Mouse (Mus musculus): ENCODE measurements around the gene Pde1b. TPM values are rescaled to one million over a fixed set of nuclear protein-coding genes. Genes with fewer than 3 reads are reported as not detected.

The Pde1b gene
- total RNA-seq, 1 experiment = 12.0 TPM

- H3K36me3 ChIP-seq (ENCODE audit: control insufficient read depth, insufficient read depth, low read length, poor library complexity, severe bottlenecking) = peaks cover 2% of the 10 kb centered on the region; the same call in 1 of the 2 replicates
- peak overlapping the region; percentile 96 for H3K27ac ChIP-seq (ENCODE audit: insufficient read depth, low read depth, low read length, poor library complexity, severe bottlenecking)
- no peak for DNase-seq (ENCODE audit: low read depth, low spot score)
- H3K4me3 ChIP-seq (ENCODE audit: insufficient read depth in 1 of 2, low read depth in 1 of 2, low read length in 2 of 2, poor library complexity in 1 of 2, severe bottlenecking in 1 of 2) = peak overlapping the region in 1 of 2 experiments; percentile 4; a peak in 2 of 4 replicates
- H3K9ac ChIP-seq (ENCODE audit: insufficient read depth, low read depth, low read length, poor library complexity, severe bottlenecking) = peak overlapping the region; percentile 20; the same call in 1 of the 2 replicates
- H3K9me3 ChIP-seq (ENCODE audit: control insufficient read depth, insufficient read depth, low read depth, low read length) = no peaks in the 10 kb centered on the region
- in situ Hi-C loops (cut with MboI; ENCODE audit: low sequenced_read_pairs in 2 of 2, unreplicated experiment in 2 of 2) = no loop called here
- TF ChIP-seq ZNF384 (IDR thresholded peaks at IDR 0.05; ENCODE audit: low read depth, low read length) = no peak
- H3K4me1 ChIP-seq (ENCODE audit: control insufficient read depth in 2 of 2, insufficient read depth in 2 of 2, low read length in 2 of 2, poor library complexity in 1 of 2) = peaks cover 17 to 37% of the 10 kb centered on the region in 2 experiments; a peak in 3 of 4 replicates
Measured at GRCm38 (mm10) chr15:103518600-103519385, 16.0 kb downstream of the Pde1b start.

- in situ Hi-C loops (cut with MboI; ENCODE audit: low sequenced_read_pairs in 2 of 2, unreplicated experiment in 2 of 2) = no loop called here
- H3K27ac ChIP-seq (ENCODE audit: insufficient read depth, low read depth, low read length, poor library complexity, severe bottlenecking) = peak overlapping the region; percentile 96
- peaks cover 17 to 38% of the 10 kb centered on the region in 2 experiments; a peak in 3 of 4 replicates for H3K4me1 ChIP-seq (ENCODE audit: control insufficient read depth in 2 of 2, insufficient read depth in 2 of 2, low read length in 2 of 2, poor library complexity in 1 of 2)
- peak; percentile 70 for DNase-seq (ENCODE audit: low read depth, low spot score)
- peaks cover 7% of the 10 kb centered on the region; the same call in 1 of the 2 replicates for H3K36me3 ChIP-seq (ENCODE audit: control insufficient read depth, insufficient read depth, low read length, poor library complexity, severe bottlenecking)
- TF ChIP-seq HCFC1 (IDR thresholded peaks at IDR 0.05; ENCODE audit: borderline replicate concordance, insufficient read depth, low read length) (no peak), ZC3H11A (IDR thresholded peaks at IDR 0.05; ENCODE audit: borderline replicate concordance, low read depth, low read length) (no peak), MAFK (IDR thresholded peaks at IDR 0.05; ENCODE audit: insufficient read depth, low read depth, low read length) (0 out of 2 replicates have a peak, but pooled peaks have one; percentile 24)
- H3K9me3 ChIP-seq (ENCODE audit: control insufficient read depth, insufficient read depth, low read depth, low read length) = no peaks in the 10 kb centered on the region
- H3K4me3 ChIP-seq (ENCODE audit: insufficient read depth in 1 of 2, low read depth in 1 of 2, low read length in 2 of 2, poor library complexity in 1 of 2, severe bottlenecking in 1 of 2) = no peak overlapping the region
- 0 out of 2 replicates have a peak overlapping the region, but pooled peaks have one; percentile 10 for H3K9ac ChIP-seq (ENCODE audit: insufficient read depth, low read depth, low read length, poor library complexity, severe bottlenecking)
Measured at GRCm38 (mm10) chr15:103519386-103520378, 16.8 kb downstream of the Pde1b start.

- H3K27ac ChIP-seq (ENCODE audit: insufficient read depth, low read depth, low read length, poor library complexity, severe bottlenecking) = peak overlapping the region; percentile 65; the same call in 1 of the 2 replicates
- TF ChIP-seq ZC3H11A (IDR thresholded peaks at IDR 0.05; ENCODE audit: borderline replicate concordance, low read depth, low read length) (no peak), ZNF384 (IDR thresholded peaks at IDR 0.05; ENCODE audit: low read depth, low read length) (no peak), CHD2 (IDR thresholded peaks at IDR 0.05; ENCODE audit: low read depth, low read length) (no peak), MAFK (IDR thresholded peaks at IDR 0.05; ENCODE audit: insufficient read depth, low read depth, low read length) (no peak)
- DNase-seq (ENCODE audit: low read depth, low spot score) = peak; percentile 78
- H3K4me3 ChIP-seq (ENCODE audit: insufficient read depth in 1 of 2, low read depth in 1 of 2, low read length in 2 of 2, poor library complexity in 1 of 2, severe bottlenecking in 1 of 2) = peak overlapping the region in 1 of 2 experiments; percentile 5; a peak in 1 of 4 replicates
- no peak overlapping the region; the same call in 1 of the 2 replicates for H3K9ac ChIP-seq (ENCODE audit: insufficient read depth, low read depth, low read length, poor library complexity, severe bottlenecking)
- H3K9me3 ChIP-seq (ENCODE audit: control insufficient read depth, insufficient read depth, low read depth, low read length) = no peaks in the 10 kb centered on the region
- H3K4me1 ChIP-seq (ENCODE audit: control insufficient read depth in 2 of 2, insufficient read depth in 2 of 2, low read length in 2 of 2, poor library complexity in 1 of 2) = peaks cover 17 to 38% of the 10 kb centered on the region in 2 experiments; a peak in 3 of 4 replicates
- peaks cover 18% of the 10 kb centered on the region; the same call in 1 of the 2 replicates for H3K36me3 ChIP-seq (ENCODE audit: control insufficient read depth, insufficient read depth, low read length, poor library complexity, severe bottlenecking)
- in situ Hi-C loops (cut with MboI; ENCODE audit: low sequenced_read_pairs in 2 of 2, unreplicated experiment in 2 of 2) = no loop called here
Measured at GRCm38 (mm10) chr15:103522458-103523099, 19.7 kb downstream of the Pde1b start.

- no peaks in the 10 kb centered on the region for H3K9me3 ChIP-seq (ENCODE audit: control insufficient read depth, insufficient read depth, low read depth, low read length)
- H3K4me3 ChIP-seq (ENCODE audit: insufficient read depth in 1 of 2, low read depth in 1 of 2, low read length in 2 of 2, poor library complexity in 1 of 2, severe bottlenecking in 1 of 2) = no peak overlapping the region
- TF ChIP-seq CHD2 (IDR thresholded peaks at IDR 0.05; ENCODE audit: low read depth, low read length) = no peak
- no peak for TF ChIP-seq HCFC1 (IDR thresholded peaks at IDR 0.05; ENCODE audit: borderline replicate concordance, insufficient read depth, low read length)
- TF ChIP-seq ZNF384 (IDR thresholded peaks at IDR 0.05; ENCODE audit: low read depth, low read length) = no peak
- no peak for TF ChIP-seq ZC3H11A (IDR thresholded peaks at IDR 0.05; ENCODE audit: borderline replicate concordance, low read depth, low read length)
- TF ChIP-seq MAFK (IDR thresholded peaks at IDR 0.05; ENCODE audit: insufficient read depth, low read depth, low read length) = no peak
- peaks cover 12 to 37% of the 10 kb centered on the region in 2 experiments; a peak in 3 of 4 replicates for H3K4me1 ChIP-seq (ENCODE audit: control insufficient read depth in 2 of 2, insufficient read depth in 2 of 2, low read length in 2 of 2, poor library complexity in 1 of 2)
- in situ Hi-C loops (cut with MboI; ENCODE audit: low sequenced_read_pairs in 2 of 2, unreplicated experiment in 2 of 2) = no loop called here
- no peak for DNase-seq (ENCODE audit: low read depth, low spot score)
- H3K27ac ChIP-seq (ENCODE audit: insufficient read depth, low read depth, low read length, poor library complexity, severe bottlenecking) = no peak overlapping the region
- peaks cover 20% of the 10 kb centered on the region; the same call in 1 of the 2 replicates for H3K36me3 ChIP-seq (ENCODE audit: control insufficient read depth, insufficient read depth, low read length, poor library complexity, severe bottlenecking)
- no peak overlapping the region for H3K9ac ChIP-seq (ENCODE audit: insufficient read depth, low read depth, low read length, poor library complexity, severe bottlenecking)
Measured at GRCm38 (mm10) chr15:103523156-103523555, 20.3 kb downstream of the Pde1b start.

Data from ES-E14 (cell line).